Mouse (Mus musculus) heart, postnatal 10 days (tissue): ENCODE data around the gene Rrn3. TPM values are rescaled to one million over a fixed set of nuclear protein-coding genes. Genes with fewer than 3 reads are reported as not detected.

Experiments
- DNase-seq, 2 experiments: peaks; one replicate each; pipeline ENCODE4 v3.0.0; 2021
- intact Hi-C: fragments of 180-260 bp; cut with DNase I; formaldehyde crosslinking; loops from one replicate; pipeline ENCODE4 v1.15.1; 2025
- microRNA-seq, 2 experiments: library from miRNA; unstranded; fragments of <30 nt; microRNA quantifications; one replicate each; pipeline ENCODE4 v1.2.0; 2022
- total RNA-seq, 2 experiments: library from RNA; stranded (reverse); gene quantifications; 2 replicates each; pipeline ENCODE4 v1.2.3; 2021

Gene Rrn3
- total RNA-seq, 2 experiments from 2014 or later, result 42.5 to 47.6 TPM

DNA sequence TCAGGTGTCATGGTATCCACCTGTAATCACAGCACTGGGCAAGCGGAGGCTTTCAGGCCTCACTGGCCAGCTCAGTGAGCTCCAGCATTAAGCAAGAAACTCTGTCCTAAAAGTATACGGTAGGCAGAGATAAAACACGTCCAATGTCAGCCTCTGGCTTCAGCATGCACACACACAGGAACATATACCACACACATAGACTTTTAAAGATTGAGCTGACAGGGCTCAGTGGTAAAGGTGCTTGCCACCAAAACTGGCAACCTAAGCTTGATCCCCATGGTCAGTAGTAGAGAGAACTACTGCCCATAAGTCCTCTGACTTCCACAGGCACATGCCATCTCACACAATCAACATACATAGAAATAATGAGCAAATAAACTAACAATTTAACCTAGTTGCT, 60.4 kb downstream of the Rrn3 start:
- intact Hi-C loops, result no loop called here
- DNase-seq, result no peak

DNA sequence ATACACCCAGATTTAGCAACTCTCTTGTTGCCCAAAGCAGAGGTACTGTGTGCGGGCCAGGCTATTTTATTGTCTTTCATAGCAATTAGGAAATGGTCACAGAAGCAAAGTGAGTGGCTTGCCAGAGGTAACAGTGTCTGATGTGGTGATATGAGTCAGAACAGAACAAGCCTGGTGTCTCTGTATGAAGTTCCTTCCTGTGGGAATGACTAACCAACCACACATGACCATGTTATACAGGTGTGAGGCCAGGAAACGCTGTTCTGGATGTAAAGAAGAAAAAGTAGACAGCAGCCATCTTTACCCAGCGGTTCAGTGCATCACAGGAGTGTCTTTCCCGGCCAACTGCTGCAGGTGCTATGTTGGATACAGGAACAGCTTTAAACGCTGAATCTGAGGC, 64.5 kb downstream of the Rrn3 start:
- intact Hi-C loops, result no loop called here
- DNase-seq, result no peak

DNA sequence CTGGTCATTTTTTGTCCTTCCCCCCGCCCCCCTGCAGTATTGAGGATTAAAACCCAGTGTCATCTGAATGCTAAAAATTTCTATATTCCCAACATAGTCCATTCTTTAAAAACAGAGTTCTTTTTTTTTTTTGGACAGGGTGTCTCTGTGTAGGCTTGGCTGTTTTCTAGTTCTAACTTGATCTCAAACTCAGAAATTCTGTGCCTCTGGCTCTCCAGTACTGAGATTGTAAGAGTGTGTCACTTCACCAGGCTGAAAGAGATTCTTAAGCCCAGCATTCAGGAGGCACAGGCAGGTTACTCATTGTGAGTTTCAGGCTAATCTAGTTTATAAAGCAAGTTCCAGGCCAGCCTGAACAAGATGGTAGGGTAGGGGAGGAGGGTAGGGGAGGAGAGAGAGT, 66.2 kb downstream of the Rrn3 start:
- DNase-seq, result no peak

DNA sequence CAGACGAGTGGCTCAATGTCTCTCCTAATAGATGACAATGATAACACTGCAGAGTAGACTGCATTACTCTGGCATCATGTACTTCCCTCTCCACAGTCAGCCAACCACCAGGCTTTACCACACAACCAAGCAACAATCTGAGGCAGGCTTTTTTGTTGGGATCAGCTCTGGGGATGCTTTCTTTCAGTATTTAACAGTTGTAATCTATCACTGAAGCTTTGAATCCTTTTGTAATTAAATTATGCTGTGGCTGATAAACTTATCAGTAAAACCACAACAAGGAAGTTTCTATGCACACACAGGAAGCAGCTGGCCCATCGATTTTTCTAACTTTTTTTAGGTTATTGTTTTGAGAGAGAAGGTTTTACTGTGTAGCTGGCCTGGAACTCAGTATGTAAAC, 67.8 kb downstream of the Rrn3 start:
- DNase-seq, result no peak
- intact Hi-C loops, result no loop called here

More for the DNA sequence above, 66.2 kb downstream of the Rrn3 start:
- intact Hi-C loops, result no loop called here

DNA sequence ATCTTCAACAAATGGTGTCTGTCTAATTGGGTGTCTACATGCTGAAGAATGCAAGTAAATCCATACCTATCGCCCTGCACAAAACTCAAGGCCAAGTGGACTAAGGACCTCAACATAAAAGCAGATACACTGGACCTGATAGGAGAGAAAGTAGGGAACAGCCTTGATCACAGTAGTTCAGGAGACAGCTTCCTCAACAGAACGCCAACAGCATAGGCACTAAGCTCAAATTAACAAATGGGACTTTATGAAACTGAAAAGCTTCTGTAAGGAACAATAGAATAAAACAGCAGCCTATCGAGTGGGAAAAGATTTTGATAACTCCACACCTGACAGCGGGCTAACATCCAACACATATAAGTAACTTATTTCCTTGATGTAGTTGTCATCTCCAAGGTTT, 70.9 kb downstream of the Rrn3 start:
- no peak for DNase-seq
- intact Hi-C loops, result no loop called here

DNA sequence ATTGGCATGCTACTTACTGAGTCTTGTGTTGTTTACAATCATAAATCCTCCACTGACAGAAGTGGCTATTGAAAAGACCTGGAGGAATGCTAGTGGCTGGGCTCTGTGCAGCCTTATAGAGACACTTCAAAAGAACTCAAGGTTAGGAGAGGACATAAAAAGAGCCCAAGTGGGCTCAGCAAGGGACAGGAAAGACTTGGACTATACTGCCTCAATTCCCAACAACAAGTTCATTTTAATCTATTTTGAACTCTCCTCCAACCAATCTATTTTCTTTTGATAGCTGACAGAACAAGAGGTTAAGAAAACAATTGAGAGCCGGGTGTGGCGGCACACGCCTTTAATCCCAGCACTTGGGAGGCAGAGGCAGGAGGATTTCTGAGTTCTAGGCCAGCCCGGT, 73.4 kb downstream of the Rrn3 start:
- intact Hi-C loops, result no loop called here

More for the DNA sequence above, 73.4 kb downstream of the Rrn3 start:
- DNase-seq, result no peak

Small RNA genes lying within 50 kb of the gene (microRNA-seq; reads per million reads assigned to microRNA genes)
- 0 reads per million in 2 experiments for gene Gm27734

Other genes starting within 250 kb of the Rrn3 start
- 10 to 100 TPM; 18.1 to 18.4 TPM for gene Parn, start 112.5 kb upstream of the Rrn3 start, total RNA-seq
- gene Bfar, start 108.8 kb upstream of the Rrn3 start, total RNA-seq, result 10 to 100 TPM; 41.2 to 44.2 TPM
- gene 3110001I22Rik, start 108.8 kb upstream of the Rrn3 start, total RNA-seq, result 1 to 10 TPM; 2.7 to 2.8 TPM
- not detected for gene Pla2g10, start 49.7 kb upstream of the Rrn3 start, total RNA-seq
- 10 to 100 TPM; 66.2 to 66.5 TPM for gene Ntan1, start 38.1 kb downstream of the Rrn3 start, total RNA-seq
- 10 to 100 TPM; 78.5 to 80.1 TPM for gene Pdxdc1, start 122.4 kb downstream of the Rrn3 start, total RNA-seq
- gene Mpv17l, start 122.5 kb downstream of the Rrn3 start, total RNA-seq, result 1 to 10 TPM in 1 of 2 experiments, under 1 TPM in 1; 0.74 to 1.3 TPM
- not detected for gene 2900011O08Rik, start 205.9 kb downstream of the Rrn3 start, total RNA-seq
- not detected for gene Ifitm7, start 206.2 kb downstream of the Rrn3 start, total RNA-seq